Mouse (Mus musculus): ENCODE measurements around the gene Bloc1s3.

Gene Bloc1s3

DNA sequence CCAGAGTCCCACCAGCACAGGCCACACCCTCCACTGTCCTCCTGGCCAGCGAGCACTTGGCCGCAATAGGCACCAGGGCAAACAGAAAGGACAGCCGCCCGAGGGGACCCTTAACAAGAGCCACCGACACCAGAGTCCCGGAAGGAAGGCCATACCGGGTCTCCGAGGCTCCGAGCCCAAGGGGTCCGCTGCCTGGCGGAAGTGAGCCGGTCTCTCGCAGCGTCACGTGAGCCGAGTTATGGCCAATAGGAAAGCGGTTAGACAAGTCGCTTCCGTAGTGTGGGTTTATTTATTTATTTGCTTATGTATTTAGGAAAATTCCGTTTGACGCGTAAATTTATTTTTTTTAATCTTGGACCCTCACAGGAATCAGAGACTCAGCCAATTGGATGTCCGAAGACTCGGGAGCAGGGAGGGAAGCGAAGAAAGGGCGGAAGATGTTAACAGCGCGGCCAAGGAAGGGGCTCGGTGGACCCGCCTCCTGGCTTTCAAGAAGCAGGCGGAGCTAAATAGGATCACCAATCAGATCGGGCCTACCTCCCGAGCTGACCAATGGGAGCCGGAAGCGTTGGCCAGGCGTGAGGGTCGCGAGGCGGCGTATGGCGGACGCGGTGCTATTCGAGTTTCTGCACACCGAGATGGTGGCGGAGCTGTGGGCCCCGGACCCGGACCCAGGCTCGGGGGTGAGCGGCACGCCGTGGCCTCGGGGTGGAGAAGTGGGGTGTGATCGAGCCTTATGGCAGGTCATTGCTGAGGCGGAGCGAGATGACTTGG lies at the start of gene Bloc1s3, which contains the start of gene Trappc6a:
Gene Bloc1s3 (minus strand): TSS at position 218 of the 774 bp plus-strand sequence.
Gene Trappc6a (plus strand): TSS at position 246 of the 774 bp plus-strand sequence.
- peak; percentile 92 for DNase-seq (ENCODE audit: low spot score)

DNA sequence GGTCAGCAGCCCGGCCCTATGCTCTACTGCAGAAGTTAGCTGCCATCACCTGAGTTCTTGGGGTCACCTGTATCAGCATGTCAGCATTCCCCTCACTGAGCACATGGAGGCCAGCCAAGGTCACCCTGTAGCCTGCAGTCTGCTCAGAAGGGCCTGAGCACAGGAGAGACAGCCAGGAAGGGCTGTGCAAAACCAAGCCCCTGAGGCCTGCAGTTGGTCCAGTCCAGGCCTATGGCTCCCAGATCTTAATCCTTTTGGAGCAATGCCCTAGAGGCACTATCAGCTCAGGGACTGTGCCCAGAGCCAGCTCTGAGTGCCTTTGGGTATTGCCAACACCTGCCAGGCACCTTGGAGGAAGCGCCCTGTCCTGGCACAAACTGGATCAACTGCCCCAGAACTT lies 48.9 kb upstream of the Bloc1s3 start:
- DNase-seq (ENCODE audit: low spot score), result no peak

DNA sequence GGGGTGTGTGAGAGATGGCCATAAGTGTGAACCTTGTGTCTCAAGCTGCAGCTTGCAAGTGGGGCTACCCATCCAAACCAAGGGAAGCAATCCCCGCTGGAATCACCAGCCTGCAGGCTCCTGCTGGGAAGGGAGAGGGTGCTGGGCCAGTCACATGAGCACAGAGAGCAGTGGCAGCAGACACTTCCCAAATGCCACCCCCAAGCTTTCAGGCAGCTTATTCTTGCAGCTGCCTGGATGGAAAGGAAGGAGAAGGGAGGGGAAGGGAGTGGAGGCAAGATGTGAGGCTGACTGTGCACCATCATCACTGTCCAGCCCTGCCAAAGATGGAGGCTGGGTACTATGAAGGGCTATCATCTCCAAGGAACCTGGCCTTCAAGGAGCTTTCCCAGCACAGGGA lies 46.0 kb upstream of the Bloc1s3 start:
- DNase-seq (ENCODE audit: low spot score), result no peak

DNA sequence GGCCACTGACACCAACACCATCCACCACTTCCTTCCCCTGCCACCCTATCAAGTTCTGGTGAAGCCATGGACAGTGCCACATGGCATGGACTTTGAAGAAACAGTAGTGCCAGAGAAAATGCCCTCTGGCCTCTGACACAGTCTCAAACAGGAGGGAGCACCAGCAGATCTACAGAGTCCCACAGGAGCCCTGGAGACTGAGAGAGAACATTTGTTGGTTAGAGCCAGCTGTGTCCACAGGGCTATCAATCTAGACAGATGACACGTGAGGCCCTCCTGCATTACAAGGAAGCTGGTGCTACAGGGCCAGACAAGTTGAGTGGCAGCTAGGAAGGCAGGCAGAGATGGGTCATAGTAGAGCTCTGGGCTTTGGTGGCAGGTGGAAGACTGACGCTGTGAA lies 44.3 kb upstream of the Bloc1s3 start:
- no peak for DNase-seq (ENCODE audit: low spot score)

DNA sequence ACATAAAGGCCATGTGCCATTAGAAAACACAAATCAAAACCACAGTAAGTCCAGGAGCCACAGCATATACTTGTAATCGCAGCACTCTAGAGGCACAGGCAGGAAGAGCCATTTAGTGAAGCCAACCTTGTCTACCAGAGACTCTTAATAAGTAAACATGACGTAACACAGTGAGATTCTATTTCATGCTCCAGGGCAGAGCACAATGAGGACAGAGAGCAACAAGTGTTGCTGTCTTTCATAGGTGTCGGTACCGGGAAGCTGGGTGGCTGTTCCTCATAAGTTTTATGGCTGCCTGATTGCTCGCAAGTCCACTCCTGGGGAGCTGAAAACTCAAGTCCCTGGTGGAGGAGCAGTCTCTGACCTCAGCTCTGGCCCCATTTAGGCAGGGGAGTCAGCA lies 43.5 kb upstream of the Bloc1s3 start:
- DNase-seq (ENCODE audit: low spot score), result no peak

DNA sequence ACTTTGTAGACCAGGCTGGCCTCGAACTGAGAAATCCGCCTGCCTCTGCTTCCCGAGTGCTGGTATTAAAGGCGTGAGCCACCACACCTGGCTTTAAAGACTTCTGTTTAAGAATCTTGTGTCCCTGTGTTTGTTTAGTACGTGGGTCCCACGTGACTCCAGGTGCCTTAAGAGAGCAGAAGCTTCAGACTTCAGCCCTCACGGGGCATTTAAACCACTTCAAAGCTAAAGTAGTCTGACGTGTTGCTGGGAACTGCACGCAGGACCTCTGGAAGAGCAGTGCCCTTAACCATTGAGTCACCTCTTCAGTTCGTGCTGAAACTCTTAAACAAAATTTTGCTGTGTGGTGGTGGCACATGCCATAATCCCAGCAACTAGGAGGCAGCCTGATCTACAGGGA lies 41.2 kb upstream of the Bloc1s3 start:
- DNase-seq (ENCODE audit: low spot score), result no peak

DNA sequence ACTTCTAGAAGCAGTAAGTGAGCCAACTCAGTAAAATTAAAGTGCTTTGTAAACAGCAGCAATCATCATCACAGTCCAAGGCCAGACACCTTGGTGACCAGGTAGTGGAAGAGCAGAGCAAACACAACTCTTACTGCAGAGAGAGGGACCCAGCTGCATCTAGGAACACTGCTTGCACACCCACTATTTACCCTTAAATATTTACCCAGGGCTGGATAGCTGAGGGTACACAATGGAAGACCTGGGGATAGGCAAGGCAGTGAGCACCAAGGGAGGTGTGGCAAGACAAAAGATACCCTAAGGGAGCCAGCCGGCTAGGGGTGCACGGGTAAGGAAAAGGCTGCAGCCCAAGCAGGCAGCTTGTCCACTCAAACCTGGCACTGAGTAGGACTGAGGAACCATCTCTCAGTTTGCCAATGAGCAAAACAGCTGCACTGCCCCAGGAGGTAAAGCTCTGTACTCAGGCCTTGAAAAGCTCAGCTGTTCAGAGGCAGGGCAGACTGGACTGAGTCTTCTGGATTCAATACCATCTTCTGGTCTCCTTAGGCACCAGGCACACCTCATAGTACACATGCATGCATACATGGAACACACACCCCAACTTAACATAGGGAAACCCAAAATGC lies 39.3 kb upstream of the Bloc1s3 start:
- no peak for DNase-seq (ENCODE audit: low spot score)

DNA sequence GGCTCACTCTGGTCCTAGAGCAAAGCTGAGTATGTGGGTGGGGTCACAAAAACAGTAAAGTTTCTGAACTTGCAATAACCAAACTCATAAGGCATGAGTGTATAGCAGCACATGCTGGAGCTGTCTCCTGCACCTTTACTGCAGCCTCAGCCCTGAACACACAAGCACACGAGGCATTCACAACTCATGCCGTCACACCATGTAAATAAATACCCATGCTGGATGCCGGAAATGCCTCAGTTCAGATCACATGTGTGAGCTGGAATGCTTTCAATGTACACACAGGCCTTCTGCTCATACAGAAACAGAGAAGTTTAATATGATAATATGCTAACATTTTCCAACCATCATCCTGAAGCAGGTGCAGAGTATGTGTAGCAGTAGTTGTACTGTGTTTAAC lies 37.8 kb upstream of the Bloc1s3 start:
- DNase-seq (ENCODE audit: low spot score), result no peak

DNA sequence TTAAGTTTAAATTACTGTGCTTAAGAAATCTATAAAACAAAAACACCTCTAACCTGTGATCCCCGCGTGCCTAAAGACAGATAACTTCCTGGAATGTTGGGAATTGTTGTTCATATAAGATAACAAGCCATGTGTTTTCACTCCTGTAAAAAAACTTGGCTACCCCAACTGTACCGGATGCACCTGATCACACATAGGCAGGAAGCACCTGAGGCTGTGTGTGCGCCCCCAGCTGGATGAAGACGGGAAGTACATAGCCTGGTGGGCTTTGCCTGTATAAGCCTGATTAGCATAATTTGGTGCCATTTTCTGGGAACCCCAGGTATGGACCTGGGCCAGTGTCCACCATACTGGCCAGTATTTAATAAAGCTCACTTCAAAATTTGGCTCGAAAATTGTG lies 35.4 kb upstream of the Bloc1s3 start:
- no peak for DNase-seq (ENCODE audit: low spot score)

DNA sequence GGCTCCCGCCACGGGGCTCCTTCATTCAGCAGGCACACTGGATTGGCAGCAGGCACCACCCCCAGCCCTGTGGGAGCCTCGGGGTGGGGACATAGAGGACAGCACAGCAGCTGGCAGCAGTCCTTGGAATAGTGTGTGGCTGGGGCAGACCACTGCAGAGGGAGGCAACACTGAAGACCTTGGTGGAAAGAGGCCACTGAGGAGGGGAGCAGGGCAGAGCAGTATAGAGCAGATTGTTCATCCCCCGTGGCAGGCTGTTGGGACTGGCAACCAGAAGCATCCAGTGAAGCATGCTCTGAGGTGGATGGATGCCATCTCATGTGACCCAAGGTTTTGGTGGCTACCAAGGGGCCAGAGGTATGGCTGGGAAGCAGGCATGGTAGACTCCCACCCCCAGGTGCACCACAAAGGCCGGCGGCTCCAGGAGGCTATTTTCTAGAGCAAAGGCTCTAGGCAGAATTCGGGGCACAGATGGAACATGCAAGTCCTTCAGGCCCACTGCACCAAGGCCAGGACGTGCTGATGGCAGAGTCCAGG lies 34.1 kb upstream of the Bloc1s3 start:
- no peak for DNase-seq (ENCODE audit: low spot score)

DNA sequence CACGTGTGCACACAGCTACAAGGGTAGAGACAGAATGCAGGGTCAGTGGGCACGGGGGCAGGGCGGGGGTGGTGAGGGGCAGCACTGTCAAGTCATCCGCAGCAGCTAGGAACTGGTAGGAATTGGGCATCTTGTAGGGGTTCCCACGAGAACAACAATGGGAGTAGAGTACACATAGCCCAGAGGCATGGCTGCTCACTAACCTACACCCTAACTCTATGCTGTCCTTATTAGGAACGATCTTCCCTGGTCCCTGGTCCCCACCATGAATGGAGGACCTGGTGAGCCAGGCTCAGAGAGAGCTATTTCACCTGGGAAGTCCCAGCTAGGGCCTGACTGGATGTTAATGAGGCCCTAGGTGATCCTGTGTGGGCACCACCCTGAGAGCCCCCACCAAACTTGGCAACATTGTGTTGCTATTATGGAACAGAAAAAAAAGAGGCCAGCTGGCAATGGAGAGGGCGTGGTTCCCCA lies 33.6 kb upstream of the Bloc1s3 start:
- no peak for DNase-seq (ENCODE audit: low spot score)

DNA sequence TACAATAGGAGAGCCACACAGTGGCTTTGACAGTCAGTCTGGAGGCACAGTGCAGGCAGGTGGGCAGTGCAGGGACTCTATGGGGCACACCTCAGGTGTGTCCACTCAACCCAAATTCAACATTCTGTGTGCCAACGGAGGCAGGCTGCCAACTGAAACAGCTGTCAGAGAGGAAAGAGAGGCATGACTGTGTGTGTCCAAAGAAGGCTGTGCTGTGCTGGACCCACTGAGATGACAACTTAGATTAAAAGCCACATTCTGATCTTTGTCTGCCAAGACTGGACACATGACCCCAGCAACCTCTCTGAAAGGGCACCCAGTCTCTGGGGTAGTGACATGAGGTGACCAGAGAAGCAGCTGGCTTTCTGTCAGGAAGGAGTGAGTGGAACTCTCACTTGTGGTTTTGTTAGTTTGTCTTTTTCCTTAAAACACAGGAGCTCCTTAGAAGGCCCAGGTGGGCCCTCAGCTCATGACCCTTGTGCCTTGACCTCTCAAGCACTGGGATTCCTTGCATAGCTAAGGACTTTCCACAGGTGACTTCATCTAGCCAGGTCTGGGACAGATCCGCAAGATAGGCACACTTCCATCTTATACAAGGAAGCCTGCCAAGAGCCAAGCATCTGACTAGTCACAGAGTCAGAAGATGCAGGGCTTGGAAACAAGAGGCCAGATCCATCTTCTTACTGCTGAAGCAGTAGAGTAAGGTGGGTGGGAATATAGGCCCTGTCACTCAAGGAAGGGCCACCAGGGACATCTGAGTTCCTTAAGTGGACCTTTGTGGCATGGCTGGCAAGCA lies 32.8 kb upstream of the Bloc1s3 start:
- peak; percentile 28 for DNase-seq (ENCODE audit: low spot score)

DNA sequence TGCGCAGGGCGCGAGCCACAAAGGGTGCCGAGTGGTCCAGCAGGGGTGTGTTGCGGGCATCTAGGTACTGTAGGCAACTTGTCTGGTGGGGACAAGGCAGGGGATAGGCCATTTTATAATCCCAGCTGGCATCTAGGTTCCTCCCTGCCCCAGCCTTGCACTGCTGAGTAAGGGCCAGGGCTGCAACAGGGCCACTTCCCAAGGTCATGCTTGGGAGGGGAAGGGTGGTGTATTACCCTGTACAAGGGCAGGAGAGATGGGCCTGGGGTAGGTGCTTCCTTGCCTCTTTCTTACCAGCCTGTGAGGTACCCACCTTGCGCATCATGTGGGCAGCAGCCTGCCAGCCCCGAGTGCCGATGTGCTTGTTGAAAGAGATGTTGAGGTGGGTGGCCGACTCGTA lies 26.5 kb upstream of the Bloc1s3 start:
- no peak for DNase-seq (ENCODE audit: low spot score)

DNA sequence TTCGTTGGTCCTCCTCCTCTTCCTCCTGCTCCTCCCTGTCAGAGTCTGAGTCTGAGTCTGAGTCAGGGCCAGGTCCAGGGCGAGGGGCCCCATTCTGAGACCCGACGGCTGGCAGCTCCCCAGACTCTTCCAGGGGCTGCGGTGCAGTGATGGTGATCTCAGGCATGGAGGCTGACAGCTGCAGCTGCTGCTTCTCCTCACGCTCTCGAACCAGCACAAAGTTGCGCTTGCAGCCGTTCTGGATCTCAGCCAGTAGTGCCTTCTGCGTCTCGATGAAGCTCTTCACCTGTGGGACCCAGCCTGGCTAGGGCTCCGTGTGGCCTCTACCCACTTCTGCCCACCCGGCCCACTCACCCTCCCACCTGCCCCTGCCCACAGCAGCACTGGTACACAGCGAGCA lies 24.1 kb upstream of the Bloc1s3 start:
- no peak for DNase-seq (ENCODE audit: low spot score)

DNA sequence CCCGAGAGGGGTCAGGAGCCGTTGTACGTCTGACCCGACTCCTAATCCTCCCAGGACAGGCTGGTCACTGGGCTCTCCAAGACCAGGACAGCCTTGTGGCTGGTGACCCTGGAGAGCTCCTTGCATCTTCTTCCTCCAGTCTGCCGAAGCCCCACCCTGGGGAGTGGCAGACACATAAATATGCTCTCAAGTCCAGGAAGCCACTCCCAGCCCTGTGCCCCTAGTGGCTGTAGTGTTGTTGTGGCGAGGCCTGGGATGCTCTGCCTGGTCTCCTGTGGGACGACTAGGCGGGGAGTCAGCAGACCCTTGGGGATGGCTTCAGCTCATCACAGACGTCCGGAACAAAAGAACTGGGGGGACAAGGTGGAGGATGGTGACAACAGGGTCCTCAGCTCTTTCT lies 22.9 kb upstream of the Bloc1s3 start:
- DNase-seq (ENCODE audit: low spot score), result no peak

DNA sequence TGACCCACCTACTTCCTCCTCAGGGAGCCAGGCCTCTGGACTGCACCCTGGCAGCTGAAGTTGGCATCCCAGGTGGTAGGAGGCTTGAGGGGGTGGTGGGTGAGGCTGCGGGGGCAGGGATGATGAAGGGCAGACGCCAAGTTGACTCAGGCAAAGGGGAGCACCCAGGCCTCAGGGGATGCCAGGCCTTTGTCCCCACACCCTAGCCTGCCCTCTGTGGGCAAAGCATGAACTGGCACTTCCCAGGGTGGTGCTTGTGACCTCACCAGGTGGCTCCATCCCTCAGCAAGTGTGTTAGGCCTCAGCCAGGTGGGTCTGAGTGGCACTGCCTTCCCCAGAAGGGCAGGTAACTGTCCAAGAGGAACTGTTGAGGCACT lies 16.9 kb upstream of the Bloc1s3 start:
- DNase-seq (ENCODE audit: low spot score), result no peak

DNA sequence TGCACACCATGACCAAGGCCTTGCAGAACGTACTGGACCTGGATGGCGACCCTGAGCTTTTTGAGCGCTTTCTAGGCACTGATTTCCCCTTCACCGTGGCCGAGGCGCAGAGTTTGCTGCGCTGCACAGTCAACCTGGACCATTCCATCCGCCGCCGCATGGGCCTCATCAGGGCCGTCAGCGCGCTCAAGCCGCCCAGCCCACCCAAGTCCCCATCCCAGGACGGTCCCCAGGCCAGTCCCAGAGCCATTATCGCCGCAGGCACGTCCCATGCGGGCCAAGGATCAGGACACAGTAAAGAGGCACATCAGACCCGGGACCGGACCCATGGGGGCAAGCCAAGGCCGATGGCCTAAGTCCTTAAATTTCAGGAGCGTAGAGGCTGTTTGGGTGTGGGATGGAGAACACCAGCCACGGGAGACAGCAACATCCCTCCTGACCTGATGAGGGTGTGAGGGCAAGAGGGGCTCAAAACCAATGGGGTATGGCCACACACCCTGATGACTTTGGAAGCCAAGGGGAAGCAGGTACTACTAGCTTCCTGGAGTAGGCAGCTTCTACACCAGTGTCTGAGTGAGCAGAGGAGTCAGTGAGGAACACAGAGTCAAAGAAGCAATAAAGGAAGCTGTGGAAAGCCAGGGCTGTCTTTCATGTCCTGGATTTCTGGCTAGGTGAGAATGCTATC lies 16.4 kb upstream of the Bloc1s3 start:
- DNase-seq (ENCODE audit: low spot score), result no peak

DNA sequence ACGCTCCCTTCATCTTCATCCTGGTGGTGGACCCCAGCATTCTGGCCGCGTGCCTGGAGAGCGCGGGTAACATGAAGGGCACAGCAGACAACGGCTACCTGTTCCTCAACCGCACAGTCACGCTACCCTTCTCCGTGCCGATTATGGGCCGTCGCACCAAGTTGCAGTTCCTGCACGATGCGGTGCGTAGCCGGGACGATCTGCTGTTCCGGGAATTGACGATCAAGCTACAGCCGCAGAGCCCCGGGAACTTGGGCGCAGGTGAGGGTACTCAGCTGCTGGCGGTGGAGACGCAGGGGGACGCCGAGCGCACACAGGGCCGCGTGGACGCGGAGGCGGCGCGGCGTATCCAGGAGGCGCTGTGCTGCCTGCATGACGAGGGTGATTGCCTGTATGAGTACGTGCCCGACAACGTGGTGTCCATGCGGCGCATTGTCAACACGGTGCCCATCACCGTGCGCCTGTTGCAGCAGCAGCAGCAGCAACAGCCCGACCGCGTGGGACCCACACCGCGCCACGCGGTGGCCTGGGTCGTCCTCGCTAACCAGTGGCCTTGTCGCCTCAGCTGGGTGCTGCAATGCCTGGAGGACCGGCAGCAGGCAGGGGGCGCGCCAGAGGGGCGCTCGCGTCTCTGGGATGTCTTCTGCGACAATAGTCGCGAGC lies 15.7 kb upstream of the Bloc1s3 start:
- peak; percentile 56 for DNase-seq (ENCODE audit: low spot score)

DNA sequence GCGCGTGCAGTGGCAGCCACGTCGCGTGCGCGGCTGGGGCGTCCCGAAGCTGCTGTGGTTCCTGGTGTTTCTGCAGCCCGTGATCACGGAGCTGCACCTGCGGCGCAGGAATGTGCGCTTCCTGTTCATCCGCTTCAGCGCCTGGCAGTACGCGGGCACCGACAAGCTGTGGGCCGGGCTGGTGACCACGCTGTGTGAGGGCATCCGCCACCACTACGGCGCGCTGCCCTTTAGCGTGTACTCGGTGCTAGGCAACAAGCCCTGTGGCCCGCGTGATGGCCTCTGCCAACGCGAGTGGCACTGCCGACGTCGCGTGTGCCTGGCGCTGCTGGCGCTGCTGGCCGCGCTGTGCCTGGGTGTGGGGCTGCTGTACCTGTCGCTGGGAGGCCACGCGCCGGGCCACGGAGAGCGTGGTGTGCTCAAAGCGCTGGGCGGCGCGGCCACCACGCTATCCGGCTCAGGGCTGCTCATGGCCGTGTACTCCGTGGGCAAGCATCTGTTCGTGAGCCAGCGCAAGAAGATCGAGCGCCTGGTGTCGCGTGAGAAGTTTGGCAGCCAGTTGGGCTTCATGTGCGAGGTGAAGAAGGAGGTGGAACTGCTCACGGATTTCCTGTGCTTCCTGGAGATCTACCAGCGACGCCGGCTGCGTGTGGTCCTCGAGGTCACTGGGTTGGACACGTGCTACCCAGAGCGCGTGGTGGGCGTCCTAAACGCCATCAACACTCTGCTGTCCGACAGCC lies 15.0 kb upstream of the Bloc1s3 start:
- DNase-seq (ENCODE audit: low spot score), result peak; percentile 26

DNA sequence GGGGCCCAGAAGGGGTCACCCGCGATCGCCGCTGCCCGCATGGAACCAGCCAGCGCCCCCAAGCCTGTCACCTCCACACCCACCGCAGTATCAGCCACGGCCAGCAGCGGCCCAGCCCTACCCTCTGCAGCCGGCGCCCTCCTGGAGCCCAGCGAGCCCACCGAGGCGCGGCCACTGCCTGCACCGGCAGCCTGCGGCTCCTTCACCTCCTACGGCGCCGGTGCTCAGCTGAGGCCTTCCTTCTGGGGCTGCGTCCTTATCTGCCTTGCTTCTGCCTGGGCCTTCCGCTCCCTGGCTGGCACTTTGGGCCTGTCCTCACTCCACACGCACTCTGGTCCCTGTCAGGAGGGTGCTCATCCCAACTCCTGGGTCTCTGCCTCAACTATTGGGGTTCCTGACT lies 11.9 kb upstream of the Bloc1s3 start:
- DNase-seq (ENCODE audit: low spot score), result no peak
